Mouse (Mus musculus) embryonic stem cell, embryonic (primary cell): ENCODE results near the gene Trappc6a.

Experiments used
- CTCF ChIA-PET, 4 experiments: fragments of 300-600 bp in 2 of 4; fragments of 350-600 bp in 2 of 4; sonication (Branson Sonifier 250); formaldehyde crosslinking; loops; one replicate each; lab custom pipeline; 2022; ENCODE audit warnings: inconsistent platforms in 2 of 4; lab: Charles Lee
- POLR2A ChIA-PET, 4 experiments: fragments of 300-600 bp in 2 of 4; fragments of 350-600 bp in 2 of 4; sonication (Branson Sonifier 250); formaldehyde crosslinking; loops; one replicate each; lab custom pipeline; 2022; ENCODE audit warnings: antibody characterized with exemption in 4 of 4, inconsistent platforms in 1 of 4; lab: Charles Lee

The Trappc6a gene

DNA sequence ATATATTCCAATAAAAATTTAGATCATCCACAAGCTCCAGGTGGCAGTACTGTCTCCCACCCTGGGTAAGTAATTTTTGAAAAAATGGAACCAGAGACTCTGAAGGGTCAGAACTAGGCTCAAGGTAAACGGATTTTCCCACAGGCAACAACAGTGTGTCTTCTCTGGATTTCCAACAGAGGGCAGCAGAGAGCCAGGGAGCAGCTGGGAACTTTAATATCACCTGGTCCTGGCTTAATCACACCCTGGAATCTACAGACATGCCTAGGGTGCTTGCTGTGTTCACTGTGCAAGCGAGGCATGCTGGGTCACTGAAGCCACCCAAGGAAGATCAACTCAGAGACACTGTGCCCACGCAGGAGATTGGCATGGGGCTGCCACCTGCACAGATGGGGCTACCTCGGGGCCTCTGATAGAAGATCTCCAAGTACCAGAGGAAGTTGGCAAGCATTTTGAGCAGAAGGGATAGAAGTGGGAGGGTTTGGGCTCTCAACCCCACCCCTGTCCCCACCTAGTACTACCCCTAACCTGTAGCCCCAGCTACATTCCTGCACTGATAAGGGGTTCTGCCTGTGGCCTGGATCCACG, 4.6 kb upstream of the Trappc6a start:
- ChIA-PET POLR2A (interaction anchor here in 2 of 4 experiments (0.6 to 1.4 kb wide), 3 partner anchors 14 to 123 kb away, joined by 3 to 5 read pairs (median 4); partner anchors contain the start of gene Nkpd1 (in 1 of the 2)), CTCF (interaction anchor here (0.6 to 1.8 kb wide), 38 partner anchors 10 to 166 kb away, joined by 3 to 15 read pairs (median 4); partner anchors contain the start of genes Nkpd1 (in 2 of the 4), Ppp1r37 (in 2 of the 4), Ckm (in 1 of the 4) and Clptm1 (in 1 of the 4))

GRCm38 (mm10) chr7:19506326-19506725, 1.9 kb upstream of the Trappc6a start:
- ChIA-PET POLR2A (interaction anchor here (0.6 to 2.3 kb wide), 7 partner anchors 17 to 234 kb away, joined by 3 to 7 read pairs (median 4); partner anchors contain the start of gene Exoc3l2 (in 1 of the 4)), CTCF (interaction anchor here (0.5 to 4.9 kb wide), 23 partner anchors 11 to 340 kb away, joined by 3 to 28 read pairs (median 4); partner anchors contain the start of genes Nkpd1 (in 2 of the 4), Ppp1r37 (in 2 of the 4), Clasrp (in 1 of the 4) and Gipr (in 1 of the 4))

- POLR2A ChIA-PET, result interaction anchor here in 2 of 4 experiments (0.6 to 2.4 kb wide), 19 partner anchors 8 to 414 kb away, joined by 3 to 17 read pairs (median 3); partner anchors contain the start of genes Nkpd1 (in 2 of the 2), Exoc3l2 (in 1 of the 2) and Ppp1r37 (in 1 of the 2)
- CTCF ChIA-PET, result interaction anchor here (0.5 to 4.9 kb wide), 20 partner anchors 10 to 306 kb away, joined by 3 to 28 read pairs (median 4); partner anchors contain the start of genes Nkpd1 (in 2 of the 4), Clasrp (in 1 of the 4) and Ppp1r37 (in 1 of the 4)
These were observed 1.1 kb upstream of the Trappc6a start for GRCm38 (mm10) chr7:19506969-19507611.

DNA sequence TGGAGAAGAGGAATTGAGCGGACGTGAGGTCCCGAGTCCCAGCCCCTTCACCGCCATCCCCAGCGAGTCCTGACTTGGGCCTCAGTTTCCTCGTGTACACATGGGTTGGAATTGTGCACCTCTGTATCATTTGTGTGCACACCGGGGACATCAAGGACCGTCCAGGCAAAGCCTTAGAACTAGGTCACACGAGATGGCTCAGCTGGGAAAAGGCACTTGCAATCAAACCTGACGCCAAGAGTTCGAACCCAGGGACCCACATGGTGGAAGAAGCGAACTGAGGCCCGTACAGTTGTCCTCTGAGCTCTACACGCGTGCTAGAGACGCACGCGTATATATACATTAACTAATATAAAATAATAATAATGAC, 598 bp upstream of the Trappc6a start:
- ChIA-PET POLR2A (interaction anchor here in 2 of 4 experiments (0.6 to 2.4 kb wide), 22 partner anchors 8 to 415 kb away, joined by 3 to 17 read pairs (median 3); partner anchors contain the start of genes Nkpd1 (in 2 of the 2), Exoc3l2 (in 1 of the 2) and Ppp1r37 (in 1 of the 2)), CTCF (interaction anchor here in 3 of 4 experiments (0.5 to 4.9 kb wide), 16 partner anchors 10 to 83 kb away, joined by 3 to 28 read pairs (median 4); partner anchors contain the start of gene Nkpd1 (in 2 of the 3))

DNA sequence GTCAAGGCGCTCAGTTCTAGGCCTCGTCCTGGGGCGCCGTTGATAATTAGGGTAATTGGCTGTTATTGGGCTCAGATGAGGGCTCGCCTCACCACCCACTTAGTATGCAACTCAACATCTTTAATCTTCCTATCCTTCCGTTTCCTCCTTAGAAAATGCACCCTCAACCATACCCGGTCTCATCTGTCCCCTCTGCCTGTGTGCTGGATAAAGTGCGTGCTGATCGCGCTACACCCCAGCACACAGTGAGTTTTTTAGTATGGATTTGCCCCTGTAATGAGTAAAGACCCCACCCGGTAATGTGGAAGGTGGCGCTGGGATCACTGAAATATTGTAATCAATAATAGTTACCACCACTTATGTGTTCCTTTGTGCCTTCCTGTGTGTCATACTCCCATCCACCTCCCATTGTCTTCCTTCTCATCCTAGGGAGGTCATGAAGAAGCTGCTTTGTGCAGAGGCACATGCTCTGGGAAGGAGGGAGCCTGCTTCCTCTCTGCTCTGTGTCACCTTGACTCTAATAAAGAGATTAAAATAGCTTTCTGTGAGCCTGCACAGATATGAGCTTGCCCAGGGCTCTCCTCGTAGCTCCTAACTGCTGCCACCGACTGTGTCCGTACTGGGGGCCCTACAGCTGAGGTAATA, 851 bp downstream of the Trappc6a start:
- CTCF ChIA-PET, result interaction anchor here (0.6 to 4.9 kb wide), 14 partner anchors 9 to 223 kb away, joined by 3 to 28 read pairs (median 4); partner anchors contain the start of gene Nkpd1 (in 2 of the 4)
- POLR2A ChIA-PET, result interaction anchor here in 3 of 4 experiments (0.5 to 2.4 kb wide), 22 partner anchors 9 to 201 kb away, joined by 3 to 17 read pairs (median 3); partner anchors contain the start of gene Nkpd1 (in 2 of the 3)

DNA sequence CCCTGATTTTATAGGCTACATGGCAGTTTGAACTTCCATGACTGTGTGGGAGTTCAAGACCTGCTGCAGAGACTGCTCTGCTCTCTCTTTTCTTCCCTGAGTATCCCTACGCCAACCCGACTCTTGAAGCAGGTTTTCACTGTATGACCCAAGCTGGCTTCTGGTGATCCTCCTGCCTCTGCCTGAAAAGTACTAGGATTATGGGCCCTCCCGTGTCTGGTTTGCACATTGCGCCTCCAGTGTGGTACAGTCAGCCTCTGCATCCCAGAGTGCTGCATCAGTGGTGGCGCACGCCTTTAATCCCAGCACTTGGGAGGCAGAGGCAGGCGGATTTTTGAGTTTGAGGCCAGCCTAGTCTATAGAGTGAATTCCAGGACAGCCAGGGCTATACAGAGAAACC, 1.6 kb downstream of the Trappc6a start:
- CTCF ChIA-PET, result interaction anchor here (0.6 to 4.9 kb wide), 9 partner anchors 8 to 201 kb away, joined by 3 to 28 read pairs (median 4); partner anchors contain the start of gene Nkpd1 (in 1 of the 4)
- POLR2A ChIA-PET, result interaction anchor here in 3 of 4 experiments (0.5 to 2.4 kb wide), 11 partner anchors 8 to 202 kb away, joined by 3 to 17 read pairs (median 3); partner anchors contain the start of gene Nkpd1 (in 2 of the 3)

- CTCF ChIA-PET, result interaction anchor here in 1 of 4 experiments (1.7 kb wide), 1 partner anchor 12 kb away, joined by 4 read pairs; no protein-coding TSS in a partner anchor
- POLR2A ChIA-PET, result interaction anchor here in 1 of 4 experiments (0.6 to 1.6 kb wide), 3 partner anchors 8 to 67 kb away, joined by 3 read pairs; no protein-coding TSS in a partner anchor
These were observed 3.7 kb downstream of the Trappc6a start for GRCm38 (mm10) chr7:19511934-19512333.

- ChIA-PET POLR2A (interaction anchor here in 2 of 4 experiments (0.6 to 1.6 kb wide), 5 partner anchors 8 to 86 kb away, joined by 3 read pairs; no protein-coding TSS in a partner anchor), CTCF (no interaction called here)
These were observed 4.2 kb downstream of the Trappc6a start for GRCm38 (mm10) chr7:19512353-19512752.

DNA sequence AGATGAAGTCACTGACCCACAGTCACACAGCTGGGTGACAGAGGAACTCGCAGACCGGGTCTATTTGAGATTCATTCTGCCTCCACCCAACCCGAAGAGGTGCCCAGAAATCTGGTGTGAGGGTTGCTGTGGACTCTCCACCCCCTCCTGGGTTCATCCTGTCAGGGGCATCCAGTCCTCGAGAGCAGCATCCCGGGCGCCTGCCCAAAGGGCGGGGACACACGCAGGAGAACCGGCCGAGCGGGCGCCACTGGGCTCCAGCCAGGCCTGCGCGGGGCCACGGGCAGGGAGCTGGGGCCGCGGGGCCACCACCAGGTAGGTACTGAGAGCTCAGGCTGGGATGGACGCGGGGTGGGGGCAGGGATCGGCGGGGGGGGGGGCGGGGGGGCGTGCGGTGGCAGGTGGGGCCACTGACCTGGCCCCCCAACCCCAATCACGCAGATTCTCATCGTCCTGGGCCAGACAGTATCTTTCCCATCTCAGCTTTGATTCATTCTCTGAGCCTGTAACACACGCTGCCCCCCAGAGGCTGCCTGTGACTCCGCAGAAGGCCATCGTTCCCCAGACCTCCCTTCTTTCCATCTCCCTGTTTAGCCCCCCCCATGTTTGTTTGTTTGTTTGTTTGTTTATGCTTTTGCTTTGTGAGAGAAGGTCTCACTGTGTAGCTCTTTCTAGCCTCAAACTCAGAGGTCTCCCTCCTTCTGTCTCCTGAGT, 9.6 kb downstream of the Trappc6a start, which contains the start of gene Nkpd1:
Gene Nkpd1, plus strand, starts transcription at position 187 of the 714 bp plus-strand sequence.
- CTCF ChIA-PET, result interaction anchor here (0.6 to 2.2 kb wide), 49 partner anchors 9 to 514 kb away, joined by 3 to 15 read pairs (median 4); partner anchors contain the start of genes Bloc1s3 (in 2 of the 4), Trappc6a (in 2 of the 4), Irf2bp1 (in 1 of the 4) and Ppp1r37 (in 1 of the 4)
- POLR2A ChIA-PET, result interaction anchor here in 2 of 4 experiments (0.6 to 5.9 kb wide), 21 partner anchors 8 to 209 kb away, joined by 3 to 43 read pairs (median 3); partner anchors contain the start of genes Bloc1s3 (in 2 of the 2), Ppp1r37 (in 2 of the 2) and Trappc6a (in 2 of the 2)

DNA sequence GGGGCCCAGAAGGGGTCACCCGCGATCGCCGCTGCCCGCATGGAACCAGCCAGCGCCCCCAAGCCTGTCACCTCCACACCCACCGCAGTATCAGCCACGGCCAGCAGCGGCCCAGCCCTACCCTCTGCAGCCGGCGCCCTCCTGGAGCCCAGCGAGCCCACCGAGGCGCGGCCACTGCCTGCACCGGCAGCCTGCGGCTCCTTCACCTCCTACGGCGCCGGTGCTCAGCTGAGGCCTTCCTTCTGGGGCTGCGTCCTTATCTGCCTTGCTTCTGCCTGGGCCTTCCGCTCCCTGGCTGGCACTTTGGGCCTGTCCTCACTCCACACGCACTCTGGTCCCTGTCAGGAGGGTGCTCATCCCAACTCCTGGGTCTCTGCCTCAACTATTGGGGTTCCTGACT, 11.8 kb downstream of the Trappc6a start:
- CTCF ChIA-PET, result interaction anchor here in 2 of 4 experiments (0.6 to 1.4 kb wide), 4 partner anchors 8 to 328 kb away, joined by 3 read pairs; no protein-coding TSS in a partner anchor
- POLR2A ChIA-PET, result interaction anchor here in 3 of 4 experiments (1.0 to 2.0 kb wide), 6 partner anchors 9 to 59 kb away, joined by 3 to 7 read pairs (median 4); partner anchors contain the start of gene Exoc3l2 (in 1 of the 3)

DNA sequence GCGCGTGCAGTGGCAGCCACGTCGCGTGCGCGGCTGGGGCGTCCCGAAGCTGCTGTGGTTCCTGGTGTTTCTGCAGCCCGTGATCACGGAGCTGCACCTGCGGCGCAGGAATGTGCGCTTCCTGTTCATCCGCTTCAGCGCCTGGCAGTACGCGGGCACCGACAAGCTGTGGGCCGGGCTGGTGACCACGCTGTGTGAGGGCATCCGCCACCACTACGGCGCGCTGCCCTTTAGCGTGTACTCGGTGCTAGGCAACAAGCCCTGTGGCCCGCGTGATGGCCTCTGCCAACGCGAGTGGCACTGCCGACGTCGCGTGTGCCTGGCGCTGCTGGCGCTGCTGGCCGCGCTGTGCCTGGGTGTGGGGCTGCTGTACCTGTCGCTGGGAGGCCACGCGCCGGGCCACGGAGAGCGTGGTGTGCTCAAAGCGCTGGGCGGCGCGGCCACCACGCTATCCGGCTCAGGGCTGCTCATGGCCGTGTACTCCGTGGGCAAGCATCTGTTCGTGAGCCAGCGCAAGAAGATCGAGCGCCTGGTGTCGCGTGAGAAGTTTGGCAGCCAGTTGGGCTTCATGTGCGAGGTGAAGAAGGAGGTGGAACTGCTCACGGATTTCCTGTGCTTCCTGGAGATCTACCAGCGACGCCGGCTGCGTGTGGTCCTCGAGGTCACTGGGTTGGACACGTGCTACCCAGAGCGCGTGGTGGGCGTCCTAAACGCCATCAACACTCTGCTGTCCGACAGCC, 15.0 kb downstream of the Trappc6a start:
- CTCF ChIA-PET, result interaction anchor here in 3 of 4 experiments (0.5 to 2.0 kb wide), 12 partner anchors 8 to 559 kb away, joined by 3 to 13 read pairs (median 4); partner anchors contain the start of genes Bloc1s3 (in 2 of the 3), Ppp1r37 (in 2 of the 3) and Trappc6a (in 2 of the 3)
- POLR2A ChIA-PET, result interaction anchor here in 2 of 4 experiments (0.7 to 2.2 kb wide), 6 partner anchors 14 to 68 kb away, joined by 3 to 8 read pairs (median 3); partner anchors contain the start of genes Bloc1s3 (in 1 of the 2) and Trappc6a (in 1 of the 2)

DNA sequence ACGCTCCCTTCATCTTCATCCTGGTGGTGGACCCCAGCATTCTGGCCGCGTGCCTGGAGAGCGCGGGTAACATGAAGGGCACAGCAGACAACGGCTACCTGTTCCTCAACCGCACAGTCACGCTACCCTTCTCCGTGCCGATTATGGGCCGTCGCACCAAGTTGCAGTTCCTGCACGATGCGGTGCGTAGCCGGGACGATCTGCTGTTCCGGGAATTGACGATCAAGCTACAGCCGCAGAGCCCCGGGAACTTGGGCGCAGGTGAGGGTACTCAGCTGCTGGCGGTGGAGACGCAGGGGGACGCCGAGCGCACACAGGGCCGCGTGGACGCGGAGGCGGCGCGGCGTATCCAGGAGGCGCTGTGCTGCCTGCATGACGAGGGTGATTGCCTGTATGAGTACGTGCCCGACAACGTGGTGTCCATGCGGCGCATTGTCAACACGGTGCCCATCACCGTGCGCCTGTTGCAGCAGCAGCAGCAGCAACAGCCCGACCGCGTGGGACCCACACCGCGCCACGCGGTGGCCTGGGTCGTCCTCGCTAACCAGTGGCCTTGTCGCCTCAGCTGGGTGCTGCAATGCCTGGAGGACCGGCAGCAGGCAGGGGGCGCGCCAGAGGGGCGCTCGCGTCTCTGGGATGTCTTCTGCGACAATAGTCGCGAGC, 15.7 kb downstream of the Trappc6a start:
- ChIA-PET CTCF (interaction anchor here (0.6 to 2.0 kb wide), 26 partner anchors 13 to 560 kb away, joined by 3 to 13 read pairs (median 3); partner anchors contain the start of genes Bloc1s3 (in 2 of the 4), Trappc6a (in 2 of the 4) and Ppp1r37 (in 1 of the 4)), POLR2A (interaction anchor here in 3 of 4 experiments (0.5 to 2.2 kb wide), 8 partner anchors 14 to 470 kb away, joined by 3 to 8 read pairs (median 4); partner anchors contain the start of genes Bloc1s3 (in 1 of the 3) and Trappc6a (in 1 of the 3))

DNA sequence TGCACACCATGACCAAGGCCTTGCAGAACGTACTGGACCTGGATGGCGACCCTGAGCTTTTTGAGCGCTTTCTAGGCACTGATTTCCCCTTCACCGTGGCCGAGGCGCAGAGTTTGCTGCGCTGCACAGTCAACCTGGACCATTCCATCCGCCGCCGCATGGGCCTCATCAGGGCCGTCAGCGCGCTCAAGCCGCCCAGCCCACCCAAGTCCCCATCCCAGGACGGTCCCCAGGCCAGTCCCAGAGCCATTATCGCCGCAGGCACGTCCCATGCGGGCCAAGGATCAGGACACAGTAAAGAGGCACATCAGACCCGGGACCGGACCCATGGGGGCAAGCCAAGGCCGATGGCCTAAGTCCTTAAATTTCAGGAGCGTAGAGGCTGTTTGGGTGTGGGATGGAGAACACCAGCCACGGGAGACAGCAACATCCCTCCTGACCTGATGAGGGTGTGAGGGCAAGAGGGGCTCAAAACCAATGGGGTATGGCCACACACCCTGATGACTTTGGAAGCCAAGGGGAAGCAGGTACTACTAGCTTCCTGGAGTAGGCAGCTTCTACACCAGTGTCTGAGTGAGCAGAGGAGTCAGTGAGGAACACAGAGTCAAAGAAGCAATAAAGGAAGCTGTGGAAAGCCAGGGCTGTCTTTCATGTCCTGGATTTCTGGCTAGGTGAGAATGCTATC, 16.4 kb downstream of the Trappc6a start:
- POLR2A ChIA-PET, result interaction anchor here (0.5 to 2.2 kb wide), 10 partner anchors 16 to 471 kb away, joined by 3 to 8 read pairs (median 4); partner anchors contain the start of genes Bloc1s3 (in 1 of the 4) and Trappc6a (in 1 of the 4)
- CTCF ChIA-PET, result interaction anchor here (0.6 to 2.0 kb wide), 26 partner anchors 14 to 161 kb away, joined by 3 to 13 read pairs (median 3); partner anchors contain the start of genes Bloc1s3 (in 2 of the 4), Trappc6a (in 2 of the 4) and Ppp1r37 (in 1 of the 4)

- ChIA-PET CTCF (interaction anchor here (0.6 to 2.0 kb wide), 11 partner anchors 18 to 161 kb away, joined by 3 to 13 read pairs (median 3); partner anchors contain the start of gene Ppp1r37 (in 1 of the 4)), POLR2A (interaction anchor here in 3 of 4 experiments (0.5 to 1.8 kb wide), 4 partner anchors 30 to 139 kb away, joined by 3 to 5 read pairs (median 4); no protein-coding TSS in a partner anchor)
These were observed 16.9 kb downstream of the Trappc6a start for GRCm38 (mm10) chr7:19525105-19525481.
